Mouse (Mus musculus) heart, embryonic 14.5 days (tissue): Measurements from ENCODE around the gene Anp32b. TPM values are rescaled to one million over a fixed set of nuclear protein-coding genes. Genes with fewer than 3 reads are reported as not detected.

ENCODE experiments used
- ATAC-seq: fragments of 200-750 bp; cut with Nextera tagmentation; 2 replicates; pipeline ENCODE4 v1.8.0; 2017; ENCODE audit warnings: low read depth, moderate TSS enrichment; ENCODE audit not compliant: insufficient number of reproducible peaks, insufficient read depth, low FRiP score
- H3K27ac ChIP-seq, 2 experiments: fragments of 200-500 bp in 1 of 2; fragments of 300-500 bp in 1 of 2; sonication (generic) in 1 of 2; replicated peaks in 1 of 2; 2 replicates each; pipeline ENCODE4 v1.5.1; 2012 to 2014; ENCODE audit warnings: low read depth in 2 of 2, low read length in 2 of 2, control low read depth in 1 of 2, mild to moderate bottlenecking in 1 of 2, mixed read lengths in 1 of 2; ENCODE audit not compliant: control insufficient read depth in 1 of 2, insufficient read depth in 1 of 2
- H3K27me3 ChIP-seq: fragments of 300-500 bp; sonication (generic); 2 replicates; pipeline ENCODE4 v1.6.1; 2014; ENCODE audit warnings: mild to moderate bottlenecking, low read length, control low read depth; ENCODE audit not compliant: control insufficient read depth, insufficient read depth
- H3K36me3 ChIP-seq: fragments of 300-500 bp; sonication (generic); 2 replicates; pipeline ENCODE4 v1.6.1; 2014; ENCODE audit warnings: mild to moderate bottlenecking, control low read depth, low read length, mixed read lengths; ENCODE audit not compliant: control insufficient read depth, insufficient read depth
- H3K4me1 ChIP-seq, 2 experiments: fragments of 200-500 bp in 1 of 2; fragments of 300-500 bp in 1 of 2; sonication (generic) in 1 of 2; 2 replicates each; pipeline ENCODE4 v1.6.1; 2012 to 2014; ENCODE audit warnings: low read length in 2 of 2, control low read depth in 1 of 2, mixed read lengths in 1 of 2; ENCODE audit not compliant: control insufficient read depth in 2 of 2, insufficient read depth in 2 of 2
- H3K4me2 ChIP-seq: fragments of 300-500 bp; sonication (generic); 2 replicates; pipeline ENCODE4 v1.6.1; 2014; ENCODE audit warnings: mild to moderate bottlenecking, low read length
- H3K4me3 ChIP-seq, 2 experiments: fragments of 200-500 bp in 1 of 2; fragments of 300-500 bp in 1 of 2; sonication (generic) in 1 of 2; 2 replicates each; pipeline ENCODE4 v1.5.1; 2012 to 2014; ENCODE audit warnings: low read length in 2 of 2, mild to moderate bottlenecking in 2 of 2, control low read depth in 1 of 2, low read depth in 1 of 2, moderate library complexity in 1 of 2; ENCODE audit not compliant: control insufficient read depth in 1 of 2, insufficient read depth in 1 of 2
- H3K9ac ChIP-seq: fragments of 300-500 bp; sonication (generic); 2 replicates; pipeline ENCODE4 v1.6.1; 2014; ENCODE audit warnings: mild to moderate bottlenecking, low read length
- H3K9me3 ChIP-seq: fragments of 300-500 bp; sonication (generic); 2 replicates; pipeline ENCODE4 v1.6.1; 2016; ENCODE audit warnings: low read length, control low read depth; ENCODE audit not compliant: control insufficient read depth
- WGBS: fragments of 180-500 bp; shearing (Covaris S2); extraction: QIAGEN DNeasy Blood & Tissue Kit; methylation state at CpG from one replicate; pipeline ENCODE4 v1.1.7; 2014; 5-methylcytosine and 5-hydroxymethylcytosine counted together
- polyA plus RNA-seq: library from polyadenylated mRNA; unstranded; fragments of >200 nt; fragmentation: Nextera tagmentation; extraction: Ambion mirVana; gene quantifications from 2 replicates; pipeline ENCODE4 v1.2.1, GENCODE M21; 2014

Gene Anp32b
- polyA plus RNA-seq, 1 experiment from 2014 or later, result 139 TPM

DNA sequence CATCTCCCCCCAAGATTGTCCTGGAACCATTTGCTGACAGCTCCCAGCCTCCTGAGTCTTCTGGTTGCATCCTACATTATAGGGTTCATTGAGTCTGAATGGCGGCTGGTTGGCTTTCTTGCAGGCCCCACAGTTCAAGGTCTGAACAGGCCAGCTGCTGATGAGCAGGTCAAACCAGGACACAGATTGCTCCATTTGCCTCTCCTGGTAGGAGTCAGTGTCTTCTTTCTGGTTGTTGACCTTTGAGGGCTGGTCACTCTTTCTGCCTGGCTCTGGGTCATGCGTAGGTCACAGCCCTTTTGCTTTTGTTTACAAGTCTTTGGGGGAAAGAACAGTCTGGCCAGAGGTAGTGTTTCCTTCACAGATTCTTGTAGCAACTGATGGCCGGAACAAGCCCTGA is 47.8 kb downstream of the Anp32b start:
- Histone ChIP-seq H3K4me3 (no peak overlapping the region), H3K27me3 (no peaks in the 10 kb centered on the region), H3K27ac (no peak overlapping the region), H3K4me1 (no peaks in the 10 kb centered on the region), H3K36me3 (peaks cover 85% of the 10 kb centered on the region), H3K4me2 (no peak overlapping the region), H3K9me3 (no peaks in the 10 kb centered on the region), H3K9ac (no peak overlapping the region)
- 83% methylated on average over 3 of the region's 3 CpGs for WGBS
- ATAC-seq, result no peak

DNA sequence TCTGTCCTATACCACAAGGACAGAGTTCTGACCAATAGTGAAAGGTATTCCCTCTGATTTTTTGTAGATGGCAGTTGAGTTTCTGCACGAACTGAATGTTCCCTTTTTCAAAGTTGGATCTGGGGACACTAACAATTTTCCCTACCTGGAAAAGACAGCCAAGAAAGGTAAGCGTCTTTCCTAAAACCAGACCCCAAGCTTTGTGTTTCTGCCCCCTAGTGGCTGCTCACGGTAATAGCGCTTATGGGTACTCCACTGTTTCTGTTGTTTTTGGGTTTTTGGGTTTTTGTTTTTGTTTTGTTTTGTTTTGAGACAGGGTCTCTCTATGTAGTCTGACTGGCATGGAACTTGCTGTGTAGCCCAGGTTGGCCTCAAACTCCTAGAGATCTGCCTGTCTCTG is 48.3 kb downstream of the Anp32b start:
- Histone ChIP-seq H3K27ac (no peak overlapping the region), H3K27me3 (no peaks in the 10 kb centered on the region), H3K4me3 (no peak overlapping the region), H3K9me3 (no peaks in the 10 kb centered on the region), H3K9ac (no peak overlapping the region), H3K36me3 (peaks cover 85% of the 10 kb centered on the region), H3K4me2 (no peak overlapping the region), H3K4me1 (no peaks in the 10 kb centered on the region)
- no peak for ATAC-seq
- WGBS, result 12% methylated on average over 4 of the region's 4 CpGs

GRCm38 (mm10) chr4:46502606-46503502 is 52.2 kb downstream of the Anp32b start:
- Histone ChIP-seq H3K9me3 (no peaks in the 10 kb centered on the region), H3K36me3 (peaks cover 64% of the 10 kb centered on the region), H3K4me3 (no peak overlapping the region), H3K4me2 (no peak overlapping the region), H3K27ac (no peak overlapping the region), H3K9ac (no peak overlapping the region), H3K27me3 (peaks cover 13% of the 10 kb centered on the region), H3K4me1 (peaks cover 2 to 5% of the 10 kb centered on the region in 2 experiments; a peak in 2 of 4 replicates)
- no peak for ATAC-seq
- 77% methylated on average over 16 of the region's 16 CpGs for WGBS

- Histone ChIP-seq H3K36me3 (peaks cover 58% of the 10 kb centered on the region), H3K4me3 (no peak overlapping the region), H3K9me3 (no peaks in the 10 kb centered on the region), H3K27ac (no peak overlapping the region), H3K27me3 (peaks cover 13% of the 10 kb centered on the region), H3K4me2 (no peak overlapping the region), H3K4me1 (peaks cover 2 to 6% of the 10 kb centered on the region in 2 experiments; a peak in 3 of 4 replicates), H3K9ac (no peak overlapping the region)
- ATAC-seq, result no peak
- WGBS, result 66% methylated on average over 3 of the region's 3 CpGs
These were observed 53.2 kb downstream of the Anp32b start for GRCm38 (mm10) chr4:46503881-46504280.

DNA sequence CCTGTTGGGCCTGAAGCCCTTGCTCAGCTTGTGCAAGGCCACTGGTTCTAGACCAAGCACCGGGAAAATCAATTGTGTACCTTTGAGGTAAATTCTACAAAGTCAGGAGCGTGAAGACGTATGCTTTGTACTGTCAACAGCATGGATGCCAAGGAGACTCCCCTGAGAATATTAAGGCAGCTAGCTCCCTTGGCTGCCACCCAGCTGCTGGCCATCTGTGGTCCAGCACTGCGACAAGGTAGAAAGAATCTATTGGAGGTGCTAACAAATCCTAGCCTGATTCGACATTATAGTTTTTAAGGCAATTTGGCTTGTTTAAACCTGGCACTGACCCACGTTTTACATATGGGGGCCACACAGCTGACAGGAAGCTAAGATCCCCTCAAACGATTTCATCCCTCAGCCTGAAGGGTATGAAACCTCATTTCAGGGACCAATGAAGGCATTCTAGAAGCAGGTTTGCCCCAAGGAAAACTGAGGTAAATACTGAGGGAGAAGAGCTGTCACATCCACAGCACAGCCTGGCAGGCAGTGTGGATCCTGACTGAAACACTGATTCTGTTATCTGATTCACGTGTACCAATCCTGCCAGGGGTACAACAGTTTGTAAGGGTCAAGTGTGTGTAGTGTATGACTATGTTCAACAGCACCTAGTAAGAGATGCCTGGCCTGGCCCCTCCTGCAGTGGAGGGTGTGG is 54.8 kb downstream of the Anp32b start:
- 63% methylated on average over 8 of the region's 8 CpGs for WGBS
- H3K9me3 ChIP-seq, result no peaks in the 10 kb centered on the region
- peaks cover 13% of the 10 kb centered on the region for H3K27me3 ChIP-seq
- no peak for ATAC-seq
- peaks cover 44% of the 10 kb centered on the region for H3K36me3 ChIP-seq
- no peak overlapping the region for H3K9ac ChIP-seq
- H3K4me1 ChIP-seq, result peaks cover 2 to 6% of the 10 kb centered on the region in 2 experiments; a peak in 3 of 4 replicates
- H3K4me3 ChIP-seq, result no peak overlapping the region
- no peak overlapping the region for H3K4me2 ChIP-seq
- no peak overlapping the region for H3K27ac ChIP-seq

GRCm38 (mm10) chr4:46506801-46507610 is 56.3 kb downstream of the Anp32b start:
- peak overlapping the region; percentile 99 for H3K4me2 ChIP-seq
- H3K4me3 ChIP-seq, result peak overlapping the region; percentile 68 to 80
- H3K27me3 ChIP-seq, result peaks cover 13% of the 10 kb centered on the region
- H3K9ac ChIP-seq, result peak overlapping the region; percentile 72
- peaks cover 29% of the 10 kb centered on the region for H3K36me3 ChIP-seq
- H3K4me1 ChIP-seq, result peaks cover 2 to 6% of the 10 kb centered on the region in 2 experiments; a peak in 3 of 4 replicates
- WGBS, result under 1% methylated on average over 63 of the region's 94 CpGs
- H3K27ac ChIP-seq, result 0 out of 4 replicates have a peak overlapping the region, but pooled peaks of 1 of the 2 experiments have one; percentile 28
- no peaks in the 10 kb centered on the region for H3K9me3 ChIP-seq
- ATAC-seq, result peak; percentile 97
